Mouse (Mus musculus): ENCODE data around the gene Bmt2.

Gene Bmt2

GRCm38 (mm10) chr6:13677818-13678282 is at the start of gene Bmt2:
Gene Bmt2, minus strand, starts transcription at chr6:13677966.
- peak; percentile 99 for DNase-seq

- DNase-seq, result no peak
Observed at GRCm38 (mm10) chr6:13722166-13722565, 44.4 kb upstream of the Bmt2 start.

- no peak for DNase-seq
Observed at GRCm38 (mm10) chr6:13714867-13715266, 37.1 kb upstream of the Bmt2 start.

GRCm38 (mm10) chr6:13696882-13697281 is 19.1 kb upstream of the Bmt2 start:
- DNase-seq, result no peak

- DNase-seq, result no peak
Observed at GRCm38 (mm10) chr6:13695103-13695845, 17.5 kb upstream of the Bmt2 start.

GRCm38 (mm10) chr6:13691657-13692294 is 14.0 kb upstream of the Bmt2 start:
- no peak for DNase-seq

- no peak for DNase-seq
Observed at GRCm38 (mm10) chr6:13690398-13690797, 12.6 kb upstream of the Bmt2 start.

GRCm38 (mm10) chr6:13683929-13684595 is 6.3 kb upstream of the Bmt2 start:
- DNase-seq, result no peak

- no peak for DNase-seq
Observed at GRCm38 (mm10) chr6:13678349-13678748, 583 bp upstream of the Bmt2 start.

- DNase-seq, result peak; percentile 59 to 61
Observed at GRCm38 (mm10) chr6:13677141-13677761, 515 bp downstream of the Bmt2 start.

GRCm38 (mm10) chr6:13676196-13676595 is 1.6 kb downstream of the Bmt2 start:
- no peak for DNase-seq

GRCm38 (mm10) chr6:13674600-13675305 is 3.0 kb downstream of the Bmt2 start:
- no peak for DNase-seq

- no peak for DNase-seq
Observed at GRCm38 (mm10) chr6:13665646-13666045, 12.1 kb downstream of the Bmt2 start.

GRCm38 (mm10) chr6:13658016-13658415 is 19.8 kb downstream of the Bmt2 start:
- DNase-seq, result no peak

GRCm38 (mm10) chr6:13654081-13654480 is 23.7 kb downstream of the Bmt2 start:
- no peak for DNase-seq

- no peak for DNase-seq
Observed at GRCm38 (mm10) chr6:13652284-13652683, 25.5 kb downstream of the Bmt2 start.

GRCm38 (mm10) chr6:13650854-13651253 is 26.9 kb downstream of the Bmt2 start:
- no peak for DNase-seq

GRCm38 (mm10) chr6:13648305-13648704 is 29.5 kb downstream of the Bmt2 start:
- DNase-seq, result no peak

GRCm38 (mm10) chr6:13636582-13636989 is 41.2 kb downstream of the Bmt2 start:
- no peak for DNase-seq

GRCm38 (mm10) chr6:13632571-13632970 is 45.2 kb downstream of the Bmt2 start:
- no peak for DNase-seq

GRCm38 (mm10) chr6:13630607-13631006 is 47.2 kb downstream of the Bmt2 start:
- no peak for DNase-seq

GRCm38 (mm10) chr6:13619618-13620017 is 58.1 kb downstream of the Bmt2 start:
- no peak for DNase-seq

- DNase-seq, result no peak
Observed at GRCm38 (mm10) chr6:13617110-13617509, 60.7 kb downstream of the Bmt2 start.

Data from cerebellum, postnatal 36 days (tissue).